Mouse (Mus musculus): ENCODE results near the gene Tenm2.

GRCm38 (mm10) chr11:36997668-36998067 lies 238.1 kb downstream of the Tenm2 start:
- no peak for TF ChIP-seq CTCF (IDR thresholded peaks at IDR 0.05; ENCODE audit: low read depth)
- TF ChIP-seq EP300 (IDR thresholded peaks at IDR 0.05; ENCODE audit: low read depth) = no peak
